Mouse (Mus musculus) liver, postnatal 0 days (tissue): ENCODE data around the gene Slc25a36.

Source experiments
- CTCF ChIP-seq: sonication (generic); IDR thresholded peaks from 2 replicates; pipeline ENCODE4 v1.5.1; 2016; ENCODE audit warnings: antibody characterized with exemption, low read depth
- EP300 ChIP-seq: IDR thresholded peaks from 2 replicates; pipeline ENCODE4 v1.6.1; 2016; ENCODE audit warnings: antibody characterized with exemption, low read depth, mild to moderate bottlenecking

DNA sequence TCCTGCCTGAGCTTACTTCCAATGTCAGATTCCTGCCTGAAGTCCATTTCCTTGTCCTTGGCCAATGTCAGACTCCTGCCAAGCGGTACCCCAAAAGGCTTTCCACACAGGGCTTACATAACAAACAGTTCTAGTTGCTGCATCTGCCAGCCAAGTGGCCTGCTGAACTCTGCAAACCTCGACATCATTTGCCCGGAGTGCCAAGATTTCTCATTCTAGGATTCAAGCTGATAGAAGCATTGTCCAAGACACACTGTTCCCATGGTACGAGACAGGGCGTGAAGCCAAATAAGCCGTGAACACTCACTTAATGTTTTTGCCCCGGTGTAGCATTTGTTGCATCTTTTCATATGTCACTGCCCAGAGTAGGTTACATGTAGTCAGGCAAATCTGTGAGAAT lies 74.3 kb downstream of the Slc25a36 start:
- TF ChIP-seq CTCF (no peak), EP300 (no peak)
